Mouse (Mus musculus) cortical plate, adult 2 months (tissue): ENCODE data around the gene Kdm2b. TPM values are rescaled to one million over a fixed set of nuclear protein-coding genes. Genes with fewer than 3 reads are reported as not detected.

Experiments used
- H3K27ac ChIP-seq: fragments of 200-500 bp; 2 replicates; pipeline ENCODE4 v1.5.1; 2012; ENCODE audit warnings: low read length, control low read depth, inconsistent platforms; ENCODE audit not compliant: insufficient read depth
- H3K4me1 ChIP-seq: fragments of 200-500 bp; 2 replicates; pipeline ENCODE4 v1.6.1; 2011; ENCODE audit warnings: low read length; ENCODE audit not compliant: control insufficient read depth, insufficient read depth
- H3K4me3 ChIP-seq: fragments of 200-500 bp; 2 replicates; pipeline ENCODE4 v1.5.1; 2011; ENCODE audit warnings: mild to moderate bottlenecking, low read length, control low read depth; ENCODE audit not compliant: insufficient read depth
- CTCF ChIP-seq: fragments of 200-500 bp; IDR thresholded peaks from 2 replicates; pipeline ENCODE4 v1.5.1; 2011; ENCODE audit warnings: mild to moderate bottlenecking, control low read depth, low read length; ENCODE audit not compliant: insufficient read depth; ENCODE audit errors: extremely low read depth
- POLR2A ChIP-seq: fragments of 200-500 bp; IDR thresholded peaks from 2 replicates; pipeline ENCODE4 v1.6.1; 2011; ENCODE audit warnings: mild to moderate bottlenecking, low read length, control low read depth; ENCODE audit not compliant: insufficient read depth; ENCODE audit errors: extremely low read depth
- polyA plus RNA-seq: library from polyadenylated mRNA; depleted of rRNA; stranded (reverse); fragments of >200 nt; gene quantifications from 2 replicates; pipeline ENCODE4 v1.2.3, GENCODE M21; 2012

Gene Kdm2b
- polyA plus RNA-seq, 1 experiment: 16.6 TPM

GRCm38 (mm10) chr5:122959391-122959790 lies 30.2 kb downstream of the Kdm2b start:
- Histone ChIP-seq H3K27ac (no peak overlapping the region), H3K4me3 (no peak overlapping the region), H3K4me1 (no peaks in the 10 kb centered on the region)
- no peak for TF ChIP-seq CTCF
- TF ChIP-seq POLR2A: no peak

- no peaks in the 10 kb centered on the region for H3K4me1 ChIP-seq
- TF ChIP-seq CTCF (no peak), POLR2A (no peak)
These were observed 33.6 kb downstream of the Kdm2b start for GRCm38 (mm10) chr5:122956059-122956458.

GRCm38 (mm10) chr5:122951913-122952641 lies 37.5 kb downstream of the Kdm2b start:
- Histone ChIP-seq H3K4me3 (peak overlapping the region; percentile 31), H3K27ac (no peak overlapping the region), H3K4me1 (no peaks in the 10 kb centered on the region)
- TF ChIP-seq CTCF: no peak
- TF ChIP-seq POLR2A: no peak

More at GRCm38 (mm10) chr5:122956059-122956458, 33.6 kb downstream of the Kdm2b start:
- Histone ChIP-seq H3K27ac (no peak overlapping the region), H3K4me3 (no peak overlapping the region)

GRCm38 (mm10) chr5:122951056-122951912 lies 38.3 kb downstream of the Kdm2b start:
- TF ChIP-seq POLR2A: no peak
- TF ChIP-seq CTCF: no peak
- H3K4me1 ChIP-seq: no peaks in the 10 kb centered on the region
- no peak overlapping the region for H3K27ac ChIP-seq
- H3K4me3 ChIP-seq: peak overlapping the region; percentile 31

GRCm38 (mm10) chr5:122950329-122950953 lies 39.2 kb downstream of the Kdm2b start:
- H3K27ac ChIP-seq: no peak overlapping the region

GRCm38 (mm10) chr5:122949101-122949500 lies 40.5 kb downstream of the Kdm2b start:
- TF ChIP-seq POLR2A: no peak
- no peak for TF ChIP-seq CTCF
- Histone ChIP-seq H3K27ac (no peak overlapping the region), H3K4me1 (no peaks in the 10 kb centered on the region), H3K4me3 (no peak overlapping the region)

More at GRCm38 (mm10) chr5:122950329-122950953, 39.2 kb downstream of the Kdm2b start:
- TF ChIP-seq POLR2A (no peak), CTCF (no peak)
- Histone ChIP-seq H3K4me1 (no peaks in the 10 kb centered on the region), H3K4me3 (peak overlapping the region; percentile 31)

GRCm38 (mm10) chr5:122947534-122947933 lies 42.1 kb downstream of the Kdm2b start:
- Histone ChIP-seq H3K4me1 (no peaks in the 10 kb centered on the region), H3K27ac (no peak overlapping the region), H3K4me3 (no peak overlapping the region)
- TF ChIP-seq CTCF (no peak), POLR2A (no peak)

- H3K4me1 ChIP-seq: no peaks in the 10 kb centered on the region
- TF ChIP-seq CTCF (no peak), POLR2A (no peak)
- no peak overlapping the region for H3K4me3 ChIP-seq
- H3K27ac ChIP-seq: no peak overlapping the region
These were observed 50.9 kb downstream of the Kdm2b start for GRCm38 (mm10) chr5:122938676-122939075.

- no peak for TF ChIP-seq CTCF
- no peak for TF ChIP-seq POLR2A
- Histone ChIP-seq H3K4me3 (no peak overlapping the region), H3K4me1 (no peaks in the 10 kb centered on the region), H3K27ac (no peak overlapping the region)
These were observed 51.6 kb downstream of the Kdm2b start for GRCm38 (mm10) chr5:122937958-122938540.
